Mouse (Mus musculus) heart, embryonic 12.5 days (tissue): ENCODE data around the gene Gabrb1. TPM values are rescaled to one million over a fixed set of nuclear protein-coding genes. Genes with fewer than 3 reads are reported as not detected.

Experiments used
- ATAC-seq: fragments of 200-750 bp; cut with Nextera tagmentation; 2 replicates; pipeline ENCODE4 v1.8.0; 2017; ENCODE audit warnings: moderate TSS enrichment, moderate library complexity; ENCODE audit not compliant: insufficient number of reproducible peaks, low FRiP score
- H3K27ac ChIP-seq: fragments of 300-500 bp; sonication (generic); 2 replicates; pipeline ENCODE4 v1.5.1; 2016; ENCODE audit warnings: mild to moderate bottlenecking, moderate library complexity; ENCODE audit not compliant: poor library complexity, severe bottlenecking
- H3K27me3 ChIP-seq: fragments of 300-500 bp; sonication (generic); replicated peaks from 2 replicates; pipeline ENCODE4 v1.6.1; 2016; ENCODE audit warnings: mild to moderate bottlenecking, moderate library complexity
- H3K36me3 ChIP-seq: fragments of 300-500 bp; sonication (generic); 2 replicates; pipeline ENCODE4 v1.6.1; 2016; ENCODE audit warnings: mild to moderate bottlenecking, moderate library complexity
- H3K4me1 ChIP-seq: fragments of 300-500 bp; sonication (generic); replicated peaks from 2 replicates; pipeline ENCODE4 v1.6.1; 2016; ENCODE audit warnings: mild to moderate bottlenecking
- H3K4me2 ChIP-seq: fragments of 300-500 bp; sonication (generic); 2 replicates; pipeline ENCODE4 v1.6.1; 2016; ENCODE audit warnings: mild to moderate bottlenecking, moderate library complexity
- H3K4me3 ChIP-seq: fragments of 300-500 bp; sonication (generic); 2 replicates; pipeline ENCODE4 v1.5.1; 2016; ENCODE audit warnings: mild to moderate bottlenecking
- H3K9ac ChIP-seq: fragments of 300-500 bp; sonication (generic); 2 replicates; pipeline ENCODE4 v1.6.1; 2016; ENCODE audit warnings: mild to moderate bottlenecking, moderate library complexity
- H3K9me3 ChIP-seq: fragments of 300-500 bp; sonication (generic); replicated peaks from 2 replicates; pipeline ENCODE4 v1.6.1; 2016; ENCODE audit warnings: mild to moderate bottlenecking, moderate library complexity
- WGBS: fragments of 180-500 bp; shearing (Covaris S2); methylation state at CpG from one replicate; pipeline ENCODE4 v1.1.7; 2016; 5-methylcytosine and 5-hydroxymethylcytosine counted together
- polyA plus RNA-seq: library from polyadenylated mRNA; unstranded; fragments of >200 nt; fragmentation: Nextera tagmentation; extraction: Ambion mirVana; gene quantifications from 2 replicates; pipeline ENCODE4 v1.2.1, GENCODE M21; 2016

The Gabrb1 gene
- polyA plus RNA-seq, result 1.0 and 1.4 TPM in 2 replicates

DNA sequence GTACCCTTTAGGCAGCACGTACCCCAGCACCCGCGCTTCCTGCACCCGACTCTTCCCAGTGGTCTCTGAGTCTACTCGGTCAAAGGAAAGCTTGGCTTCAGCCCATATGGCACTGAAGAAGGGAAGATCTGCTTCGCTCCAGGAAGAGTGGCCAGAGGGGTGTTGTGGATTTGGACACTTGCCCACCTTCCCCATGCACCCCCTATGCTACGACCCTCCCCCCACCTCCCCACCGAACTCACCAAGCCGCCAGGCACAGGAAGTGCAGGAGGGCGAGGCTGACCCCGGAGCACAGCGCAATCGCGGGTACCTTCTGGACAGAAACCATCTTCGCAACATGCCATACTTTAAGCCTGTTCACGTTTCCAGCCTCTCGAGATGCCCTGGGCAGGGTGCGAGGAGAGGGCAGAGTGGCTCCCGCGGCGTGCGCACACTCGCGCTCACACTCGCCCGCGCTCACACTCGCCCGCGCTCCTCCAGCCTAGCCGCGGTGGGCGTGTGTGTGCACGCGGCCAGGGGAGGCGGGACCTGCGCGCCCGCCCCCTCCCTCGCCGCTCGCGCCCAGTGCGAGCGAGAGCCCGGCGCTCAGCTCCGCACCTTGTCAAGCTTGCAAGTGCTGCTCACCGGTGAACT, at the start of gene Gabrb1:
Gabrb1 (plus strand) TSS at position 632 of the 633 bp plus-strand sequence.
- Histone ChIP-seq H3K4me3 (peak within 1 kb of the TSS; percentile 74), H3K36me3 (no peaks in the 10 kb centered on the region), H3K27me3 (peaks cover 18% of the 10 kb centered on the region; the same call in 1 of the 2 replicates), H3K4me2 (peak within 1 kb of the TSS; percentile 99), H3K9me3 (no peaks in the 10 kb centered on the region), H3K4me1 (peaks cover 12% of the 10 kb centered on the region), H3K9ac (peak within 1 kb of the TSS; percentile 65), H3K27ac (no peak within 1 kb of the TSS)
- ATAC-seq, result peak; percentile 81
- under 1% methylated on average over 49 of the region's 49 CpGs for WGBS

DNA sequence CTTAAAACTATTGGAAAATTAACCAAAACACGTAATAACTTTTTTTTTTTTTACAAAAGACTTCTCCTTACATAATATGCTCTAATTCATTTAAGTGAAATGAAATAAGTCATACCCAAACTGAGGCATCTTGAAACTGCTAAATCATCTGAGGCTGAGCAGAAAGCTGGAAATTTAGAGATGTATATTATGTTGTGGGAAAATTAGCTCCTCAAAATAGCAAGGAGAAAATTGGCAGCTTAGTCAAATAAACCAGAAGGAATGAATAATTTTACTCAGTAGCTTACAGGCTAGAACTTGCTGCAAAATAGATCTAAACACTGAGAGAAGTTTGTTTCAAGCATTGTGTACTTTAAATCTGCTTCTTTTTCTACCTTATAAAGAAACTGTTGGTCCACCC, 49.2 kb upstream of the Gabrb1 start:
- WGBS, result 89% methylated on average over 1 of the region's 1 CpGs
- no peak for ATAC-seq
- Histone ChIP-seq H3K27ac (no peak overlapping the region), H3K9ac (no peak overlapping the region), H3K27me3 (no peaks in the 10 kb centered on the region), H3K4me2 (no peak overlapping the region), H3K36me3 (no peaks in the 10 kb centered on the region), H3K9me3 (no peaks in the 10 kb centered on the region), H3K4me1 (0 out of 2 replicates have a peak, but pooled peaks cover 16% of the 10 kb centered on the region), H3K4me3 (no peak overlapping the region)

DNA sequence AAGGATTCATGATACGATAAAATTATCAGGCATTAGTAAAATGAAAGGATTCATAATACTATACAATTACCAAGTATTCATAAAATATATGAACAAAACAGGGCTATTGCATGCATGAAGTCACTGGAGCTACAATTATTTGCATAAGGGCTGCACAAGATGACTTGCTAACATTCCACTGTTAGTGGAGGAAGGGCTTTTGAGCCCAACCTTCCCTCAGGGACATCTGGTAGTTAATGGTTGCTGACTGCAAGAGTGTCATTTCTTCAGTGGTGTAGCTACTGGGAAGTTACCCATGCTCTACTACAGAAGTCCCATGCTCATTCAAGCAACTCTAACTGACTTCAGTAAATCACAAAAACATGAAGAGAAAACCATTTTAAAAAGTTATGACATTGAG, 43.6 kb upstream of the Gabrb1 start:
- H3K27ac ChIP-seq, result no peak overlapping the region
- ATAC-seq, result no peak
- no peak overlapping the region for H3K9ac ChIP-seq
- H3K4me3 ChIP-seq, result no peak overlapping the region
- no peak overlapping the region for H3K4me2 ChIP-seq
- 0 out of 2 replicates have a peak, but pooled peaks cover 3% of the 10 kb centered on the region for H3K4me1 ChIP-seq
- H3K36me3 ChIP-seq, result no peaks in the 10 kb centered on the region
- 88% methylated on average over 1 of the region's 1 CpGs for WGBS
- no peaks in the 10 kb centered on the region for H3K9me3 ChIP-seq
- no peaks in the 10 kb centered on the region for H3K27me3 ChIP-seq

DNA sequence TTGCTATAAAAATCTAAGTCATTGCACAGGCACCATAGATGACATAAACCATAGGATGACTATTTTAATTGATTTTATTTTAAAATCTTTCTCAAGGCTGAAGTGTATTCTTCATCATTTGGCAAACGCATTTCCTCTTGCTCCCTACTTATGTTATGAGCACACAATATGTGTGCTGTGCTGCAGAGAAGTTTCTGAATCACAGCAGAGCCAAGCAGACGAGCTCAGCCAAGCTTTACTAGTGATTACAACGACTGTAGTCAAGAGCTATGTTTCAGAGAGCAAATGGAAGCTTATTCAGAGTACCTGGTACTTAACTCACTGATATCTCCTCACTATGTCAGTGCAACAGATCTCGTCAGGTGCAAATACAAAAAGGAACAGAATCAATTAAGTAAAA, 41.2 kb upstream of the Gabrb1 start:
- Histone ChIP-seq H3K27ac (no peak overlapping the region), H3K9me3 (no peaks in the 10 kb centered on the region), H3K27me3 (no peaks in the 10 kb centered on the region), H3K4me1 (0 out of 2 replicates have a peak, but pooled peaks cover 3% of the 10 kb centered on the region), H3K4me2 (no peak overlapping the region), H3K4me3 (no peak overlapping the region), H3K9ac (no peak overlapping the region), H3K36me3 (no peaks in the 10 kb centered on the region)
- WGBS, result 51% methylated on average over 4 of the region's 4 CpGs
- ATAC-seq, result no peak

DNA sequence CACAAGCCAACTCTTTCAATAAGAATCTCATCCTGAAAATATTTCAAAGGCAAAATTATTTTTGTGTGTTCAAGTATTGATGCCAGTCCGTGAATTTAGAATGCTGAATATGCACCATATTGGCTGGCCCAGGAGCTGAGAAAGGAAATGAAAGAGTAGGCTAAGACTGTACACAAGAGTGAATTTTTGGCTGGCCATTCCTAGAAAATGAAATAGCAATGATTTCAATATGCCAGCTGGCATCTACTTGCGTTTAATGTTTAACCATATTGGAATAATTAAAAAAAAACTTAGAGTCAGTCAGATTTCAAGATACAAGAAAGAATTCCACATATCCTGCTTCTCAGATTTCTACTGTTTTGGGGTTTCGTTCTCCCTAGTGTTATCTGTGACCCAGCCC, 30.1 kb upstream of the Gabrb1 start:
- no peaks in the 10 kb centered on the region for H3K27me3 ChIP-seq
- no peak overlapping the region for H3K27ac ChIP-seq
- WGBS, result 78% methylated on average over 3 of the region's 3 CpGs
- H3K9me3 ChIP-seq, result no peaks in the 10 kb centered on the region
- no peak for ATAC-seq
- no peaks in the 10 kb centered on the region for H3K36me3 ChIP-seq
- no peaks in the 10 kb centered on the region for H3K4me1 ChIP-seq
- H3K4me2 ChIP-seq, result no peak overlapping the region
- no peak overlapping the region for H3K9ac ChIP-seq
- H3K4me3 ChIP-seq, result no peak overlapping the region

DNA sequence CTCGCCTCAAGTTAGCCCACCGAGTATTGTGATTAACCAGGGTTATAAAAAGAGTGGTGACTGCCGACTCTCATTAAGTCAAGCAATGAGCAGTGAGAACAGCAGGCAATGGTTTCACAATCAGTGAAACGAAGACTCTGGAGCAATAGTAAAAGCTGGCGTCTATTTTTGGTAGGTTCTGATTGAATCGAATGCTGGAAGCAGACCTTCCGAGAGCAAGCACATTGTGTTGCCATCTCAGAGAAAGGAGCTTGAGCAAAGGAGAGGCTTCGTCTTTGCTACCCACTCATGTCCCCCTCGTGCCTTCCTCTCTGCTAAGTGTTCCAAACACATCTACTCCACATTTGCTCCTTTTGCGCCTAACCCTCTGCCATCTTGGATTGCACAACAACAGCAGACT, 18.1 kb upstream of the Gabrb1 start:
- no peaks in the 10 kb centered on the region for H3K9me3 ChIP-seq
- 78% methylated on average over 10 of the region's 10 CpGs for WGBS
- H3K9ac ChIP-seq, result no peak overlapping the region
- H3K27me3 ChIP-seq, result no peaks in the 10 kb centered on the region
- ATAC-seq, result no peak
- H3K27ac ChIP-seq, result no peak overlapping the region
- no peak overlapping the region for H3K4me2 ChIP-seq
- H3K36me3 ChIP-seq, result no peaks in the 10 kb centered on the region
- no peaks in the 10 kb centered on the region for H3K4me1 ChIP-seq
- no peak overlapping the region for H3K4me3 ChIP-seq

DNA sequence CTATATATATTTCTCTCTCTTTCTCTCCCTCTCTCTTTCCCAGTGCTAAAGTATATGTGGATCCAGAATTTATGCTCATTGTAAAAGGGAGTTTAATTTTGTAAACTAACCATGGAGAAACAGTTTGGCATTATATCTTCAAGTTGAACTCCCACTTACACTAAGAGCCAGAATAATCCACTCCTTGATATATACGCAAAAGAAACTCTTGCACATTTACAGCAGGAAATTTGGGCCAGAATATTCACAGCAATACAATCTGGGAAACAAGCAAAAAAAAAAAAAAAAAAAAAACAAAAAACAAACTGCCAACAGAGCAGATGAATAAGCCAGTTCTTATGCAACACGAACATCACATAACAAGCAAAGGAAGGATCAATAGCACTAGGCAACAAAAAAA, 9.8 kb upstream of the Gabrb1 start:
- Histone ChIP-seq H3K27me3 (no peaks in the 10 kb centered on the region), H3K9me3 (no peaks in the 10 kb centered on the region), H3K4me2 (no peak overlapping the region), H3K4me1 (no peaks in the 10 kb centered on the region), H3K27ac (no peak overlapping the region), H3K36me3 (no peaks in the 10 kb centered on the region), H3K4me3 (no peak overlapping the region), H3K9ac (no peak overlapping the region)
- 82% methylated on average over 2 of the region's 2 CpGs for WGBS
- no peak for ATAC-seq

DNA sequence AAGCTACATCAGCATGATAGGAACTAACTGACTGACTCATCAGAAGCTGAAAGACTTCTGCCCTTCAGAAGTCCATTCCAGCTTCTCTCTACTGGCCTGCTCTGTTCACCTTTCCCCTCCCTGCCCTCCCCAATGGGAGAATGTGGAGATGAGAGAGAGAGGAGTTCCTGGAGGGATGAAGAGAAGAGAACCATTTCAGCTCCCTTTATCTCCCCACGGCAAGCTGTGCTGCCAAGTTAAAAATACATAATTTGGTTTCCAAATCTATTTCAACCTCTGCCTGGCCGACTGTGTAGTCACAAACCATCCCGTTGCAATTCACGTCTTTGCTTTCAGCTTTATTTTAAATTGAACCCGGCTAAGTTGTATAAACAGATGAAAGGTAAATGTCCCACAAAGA, 3.9 kb upstream of the Gabrb1 start:
- Histone ChIP-seq H3K4me1 (peaks cover 12% of the 10 kb centered on the region), H3K4me3 (no peak overlapping the region), H3K27ac (no peak overlapping the region), H3K9me3 (no peaks in the 10 kb centered on the region), H3K27me3 (0 out of 2 replicates have a peak, but pooled peaks cover 12% of the 10 kb centered on the region), H3K4me2 (no peak overlapping the region), H3K9ac (no peak overlapping the region), H3K36me3 (no peaks in the 10 kb centered on the region)
- ATAC-seq, result no peak
- WGBS, result 75% methylated on average over 5 of the region's 5 CpGs

DNA sequence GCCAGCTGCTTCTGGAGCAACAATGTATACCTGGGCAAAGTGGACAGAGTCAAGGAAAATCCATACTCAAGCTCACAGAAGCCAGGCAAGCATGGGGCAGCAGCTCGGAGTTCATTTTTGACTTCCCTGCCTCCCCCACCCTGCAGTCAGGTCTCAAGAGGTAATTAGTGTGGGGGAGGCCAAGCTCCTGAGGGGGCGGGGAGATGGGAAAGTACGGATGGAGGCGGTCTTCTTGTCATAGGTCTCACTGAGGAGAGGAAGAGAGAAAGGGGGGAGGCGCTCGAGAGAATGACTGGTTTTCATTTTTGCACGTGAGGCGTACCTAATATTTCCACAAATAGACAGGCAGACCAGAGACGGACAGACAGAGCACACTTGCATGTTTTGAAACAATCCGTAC, 1.1 kb upstream of the Gabrb1 start:
- peaks cover 18% of the 10 kb centered on the region; the same call in 1 of the 2 replicates for H3K27me3 ChIP-seq
- H3K27ac ChIP-seq, result no peak overlapping the region
- H3K9ac ChIP-seq, result no peak overlapping the region
- H3K4me3 ChIP-seq, result peak overlapping the region; percentile 74
- ATAC-seq, result no peak
- H3K36me3 ChIP-seq, result no peaks in the 10 kb centered on the region
- no peaks in the 10 kb centered on the region for H3K9me3 ChIP-seq
- peak overlapping the region; percentile 99 for H3K4me2 ChIP-seq
- H3K4me1 ChIP-seq, result peaks cover 12% of the 10 kb centered on the region
- 8% methylated on average over 10 of the region's 10 CpGs for WGBS

DNA sequence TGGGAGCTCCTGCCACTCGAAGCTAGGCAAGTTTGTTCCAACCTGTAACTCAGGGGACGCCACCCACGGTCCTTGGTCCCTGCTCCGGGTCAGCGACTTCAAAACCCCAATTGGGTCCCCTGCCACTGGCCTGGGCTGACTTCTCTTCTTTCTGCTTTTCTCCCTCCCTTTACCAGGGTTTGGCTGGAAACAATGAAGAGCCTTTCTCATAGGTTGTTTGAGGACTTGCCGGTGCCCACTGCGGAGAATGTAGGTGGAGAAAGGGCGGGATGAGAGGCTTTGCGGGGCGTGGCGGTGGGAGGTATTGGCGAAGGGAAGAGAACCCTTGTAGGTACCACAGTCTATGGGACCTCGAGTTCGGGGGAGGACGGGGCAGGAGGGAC, 193 bp downstream of the Gabrb1 start, which contains the start of gene Gabra4:
Gabra4 (minus strand) TSS at position 194 of the 383 bp plus-strand sequence.
- H3K4me2 ChIP-seq, result peak within 1 kb of the TSS; percentile 99
- H3K36me3 ChIP-seq, result no peaks in the 10 kb centered on the region
- peak; percentile 48 for ATAC-seq
- peak within 1 kb of the TSS; percentile 65 for H3K9ac ChIP-seq
- peaks cover 12% of the 10 kb centered on the region for H3K4me1 ChIP-seq
- peaks cover 18% of the 10 kb centered on the region; the same call in 1 of the 2 replicates for H3K27me3 ChIP-seq
- H3K4me3 ChIP-seq, result peak within 1 kb of the TSS; percentile 74
- H3K27ac ChIP-seq, result no peak within 1 kb of the TSS
- H3K9me3 ChIP-seq, result no peaks in the 10 kb centered on the region
- WGBS, result 1% methylated on average over 15 of the region's 15 CpGs

DNA sequence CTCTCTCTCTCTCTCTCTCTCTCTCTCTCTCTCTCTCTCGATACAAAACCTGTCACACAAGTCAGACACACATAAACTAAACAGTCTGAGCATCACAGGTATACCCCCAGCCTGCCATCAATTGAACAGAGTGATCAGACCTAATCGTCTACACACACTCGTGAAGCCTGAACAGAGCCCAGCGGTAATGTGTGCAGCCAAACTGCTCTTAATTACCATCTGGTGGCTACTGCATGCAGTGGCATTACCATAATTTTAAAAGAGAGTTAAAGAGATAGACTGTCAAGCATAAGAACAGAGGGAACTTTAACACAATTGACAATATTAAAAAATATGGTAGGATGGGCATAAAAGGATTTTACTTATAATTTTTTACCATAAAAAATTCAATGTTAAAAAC, 7.7 kb downstream of the Gabrb1 start:
- ATAC-seq, result no peak
- WGBS, result 59% methylated on average over 4 of the region's 4 CpGs
- H3K9me3 ChIP-seq, result no peaks in the 10 kb centered on the region

More for the DNA sequence above, 7.7 kb downstream of the Gabrb1 start:
- no peaks in the 10 kb centered on the region for H3K27me3 ChIP-seq
- H3K27ac ChIP-seq, result no peak overlapping the region
- H3K36me3 ChIP-seq, result no peaks in the 10 kb centered on the region
- H3K4me2 ChIP-seq, result no peak overlapping the region
- H3K9ac ChIP-seq, result no peak overlapping the region
- H3K4me1 ChIP-seq, result no peaks in the 10 kb centered on the region
- no peak overlapping the region for H3K4me3 ChIP-seq
